Mouse (Mus musculus) midbrain, postnatal 0 days (tissue): ENCODE results near the gene Ell3. TPM values are rescaled to one million over a fixed set of nuclear protein-coding genes. Genes with fewer than 3 reads are reported as not detected.

ENCODE experiments used
- ATAC-seq: fragments of 200-750 bp; cut with Nextera tagmentation; 2 replicates; pipeline ENCODE4 v1.8.0; 2017; ENCODE audit warnings: moderate number of reproducible peaks, mild to moderate bottlenecking, moderate TSS enrichment, moderate library complexity; ENCODE audit not compliant: low FRiP score
- DNase-seq: peaks from one replicate; pipeline ENCODE4 v3.0.0-alpha.2; 2015; ENCODE audit warnings: low spot score
- H3K27ac ChIP-seq: fragments of 300-500 bp; sonication (generic); 2 replicates; pipeline ENCODE4 v1.5.1; 2014; ENCODE audit warnings: low read depth, mild to moderate bottlenecking, low read length, mixed read lengths
- H3K27me3 ChIP-seq: fragments of 300-500 bp; sonication (generic); 2 replicates; pipeline ENCODE4 v1.6.1; 2014; ENCODE audit warnings: low read length, control low read depth, mixed read lengths; ENCODE audit not compliant: insufficient read depth
- H3K36me3 ChIP-seq: fragments of 300-500 bp; sonication (generic); 2 replicates; pipeline ENCODE4 v1.6.1; 2014; ENCODE audit warnings: low read length, control low read depth, mixed read lengths; ENCODE audit not compliant: insufficient read depth
- H3K4me1 ChIP-seq: fragments of 300-500 bp; sonication (generic); 2 replicates; pipeline ENCODE4 v1.6.1; 2014; ENCODE audit warnings: mild to moderate bottlenecking, control low read depth, antibody characterized with exemption, low read length, mixed read lengths; ENCODE audit not compliant: insufficient read depth
- H3K4me2 ChIP-seq: fragments of 300-500 bp; sonication (generic); 2 replicates; pipeline ENCODE4 v1.6.1; 2014; ENCODE audit warnings: low read depth, mild to moderate bottlenecking, low read length, mixed read lengths; ENCODE audit not compliant: poor library complexity, severe bottlenecking
- H3K4me3 ChIP-seq: fragments of 300-500 bp; sonication (generic); 2 replicates; pipeline ENCODE4 v1.5.1; 2014; ENCODE audit warnings: low read depth, mild to moderate bottlenecking, low read length, moderate library complexity
- H3K9ac ChIP-seq: fragments of 300-500 bp; sonication (generic); replicated peaks from 2 replicates; pipeline ENCODE4 v1.6.1; 2014; ENCODE audit warnings: mild to moderate bottlenecking, low read length, moderate library complexity, mixed read lengths; ENCODE audit not compliant: poor library complexity, severe bottlenecking
- H3K9me3 ChIP-seq: fragments of 300-500 bp; sonication (generic); 2 replicates; pipeline ENCODE4 v1.6.1; 2016; ENCODE audit warnings: low read length, control low read depth
- CTCF ChIP-seq: IDR thresholded peaks from 2 replicates; pipeline ENCODE4 v1.5.1; 2016; ENCODE audit warnings: antibody characterized with exemption, mild to moderate bottlenecking
- WGBS: fragments of 180-500 bp; shearing (Covaris S2); extraction: QIAGEN DNeasy Blood & Tissue Kit; methylation state at CpG from one replicate; pipeline ENCODE4 v1.1.7; 2014; 5-methylcytosine and 5-hydroxymethylcytosine counted together
- polyA plus RNA-seq: library from polyadenylated mRNA; unstranded; fragments of >200 nt; fragmentation: Nextera tagmentation; extraction: Ambion mirVana; gene quantifications from 2 replicates; pipeline ENCODE4 v1.2.1, GENCODE M21; 2015
- total RNA-seq: library from RNA; depleted of rRNA; stranded (reverse); fragments of >200 nt; gene quantifications from 2 replicates; pipeline ENCODE4 v1.2.3, GENCODE M21; 2014

Gene Ell3
- total and polyA plus RNA-seq, 2 experiments from 2014 or later: 0.33 to 2.6 TPM

- Histone ChIP-seq H3K27me3 (no peaks in the 10 kb centered on the region), H3K36me3 (peaks cover 30% of the 10 kb centered on the region), H3K4me2 (no peak overlapping the region), H3K4me1 (no peaks in the 10 kb centered on the region), H3K9ac (no peak overlapping the region), H3K9me3 (no peaks in the 10 kb centered on the region), H3K4me3 (no peak overlapping the region), H3K27ac (no peak overlapping the region)
- no peak for DNase-seq
- WGBS: 97% methylated on average over 2 of the region's 2 CpGs
- no peak for TF ChIP-seq CTCF
- no peak for ATAC-seq
These were observed 18.2 kb downstream of the Ell3 start for GRCm38 (mm10) chr2:121425890-121426289.

GRCm38 (mm10) chr2:121423166-121423565 lies 20.9 kb downstream of the Ell3 start:
- WGBS: 93% methylated on average over 2 of the region's 2 CpGs
- H3K36me3 ChIP-seq: peaks cover 25% of the 10 kb centered on the region
- H3K4me1 ChIP-seq: no peaks in the 10 kb centered on the region
- H3K9ac ChIP-seq: no peak overlapping the region
- no peak overlapping the region for H3K4me3 ChIP-seq
- H3K9me3 ChIP-seq: no peaks in the 10 kb centered on the region
- H3K27me3 ChIP-seq: no peaks in the 10 kb centered on the region
- TF ChIP-seq CTCF: no peak
- no peak overlapping the region for H3K4me2 ChIP-seq
- no peak for ATAC-seq
- no peak for DNase-seq
- no peak overlapping the region for H3K27ac ChIP-seq

DNA sequence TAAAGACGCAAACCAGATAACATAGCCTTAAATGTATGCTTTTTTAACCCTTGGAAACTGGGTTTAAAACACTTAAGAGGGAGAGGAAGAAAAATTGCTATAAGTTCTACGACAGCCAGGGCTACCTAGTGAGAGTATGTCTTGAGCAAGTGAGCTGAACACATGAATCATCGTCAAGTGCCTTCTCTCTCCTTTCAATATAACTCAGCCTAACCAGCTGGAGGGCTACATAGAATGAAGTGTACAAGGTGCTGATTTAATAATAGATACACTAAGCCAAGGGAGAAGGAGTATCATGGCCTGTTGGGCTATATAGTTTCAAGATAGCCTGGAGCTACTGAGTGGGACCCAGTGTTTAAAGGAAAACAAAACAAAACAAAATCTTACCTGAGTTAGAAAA lies 25.6 kb downstream of the Ell3 start:
- DNase-seq (no peak), ATAC-seq (no peak)
- Histone ChIP-seq H3K4me3 (no peak overlapping the region), H3K36me3 (peaks cover 10% of the 10 kb centered on the region; the same call in 1 of the 2 replicates), H3K4me1 (peaks cover 9% of the 10 kb centered on the region; the same call in 1 of the 2 replicates), H3K9ac (no peak overlapping the region), H3K27me3 (no peaks in the 10 kb centered on the region), H3K9me3 (no peaks in the 10 kb centered on the region), H3K4me2 (no peak overlapping the region), H3K27ac (no peak overlapping the region)
- 91% methylated on average over 3 of the region's 3 CpGs for WGBS
- no peak for TF ChIP-seq CTCF

DNA sequence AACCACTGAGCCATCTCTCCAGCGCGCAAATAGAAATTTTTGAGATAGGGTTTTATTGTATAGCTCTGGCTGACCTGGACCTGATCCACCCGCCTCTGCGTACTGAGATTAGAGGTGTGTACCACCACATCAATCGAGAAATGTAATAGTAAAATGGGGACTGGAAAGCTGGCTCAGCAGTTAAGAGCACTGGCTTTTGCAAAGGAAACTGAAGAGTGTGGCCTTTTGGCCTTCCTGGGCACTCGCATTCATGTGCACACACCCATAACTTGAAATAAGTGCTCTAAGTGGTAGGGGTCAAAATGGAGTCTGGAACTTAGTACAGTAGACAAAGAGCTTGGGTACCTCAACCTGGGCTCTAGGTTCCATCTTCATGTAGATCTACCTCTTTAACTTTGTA lies 27.7 kb downstream of the Ell3 start:
- no peak for TF ChIP-seq CTCF
- WGBS: 94% methylated on average over 6 of the region's 6 CpGs

GRCm38 (mm10) chr2:121415591-121415990 lies 28.5 kb downstream of the Ell3 start:
- DNase-seq (no peak), ATAC-seq (no peak)
- Histone ChIP-seq H3K4me3 (no peak overlapping the region), H3K4me1 (peaks cover 9% of the 10 kb centered on the region; the same call in 1 of the 2 replicates), H3K9ac (no peak overlapping the region), H3K27me3 (no peaks in the 10 kb centered on the region), H3K9me3 (no peaks in the 10 kb centered on the region), H3K4me2 (peak overlapping the region; percentile 45), H3K27ac (no peak overlapping the region), H3K36me3 (peaks cover 5% of the 10 kb centered on the region; the same call in 1 of the 2 replicates)
- WGBS: 84% methylated on average over 3 of the region's 3 CpGs
- no peak for TF ChIP-seq CTCF

More for the DNA sequence above, 27.7 kb downstream of the Ell3 start:
- H3K4me3 ChIP-seq: no peak overlapping the region
- DNase-seq: no peak
- H3K4me2 ChIP-seq: no peak overlapping the region
- peaks cover 9% of the 10 kb centered on the region; the same call in 1 of the 2 replicates for H3K4me1 ChIP-seq
- H3K27ac ChIP-seq: no peak overlapping the region
- no peak for ATAC-seq
- peaks cover 5% of the 10 kb centered on the region; the same call in 1 of the 2 replicates for H3K36me3 ChIP-seq
- H3K27me3 ChIP-seq: no peaks in the 10 kb centered on the region
- H3K9ac ChIP-seq: no peak overlapping the region
- no peaks in the 10 kb centered on the region for H3K9me3 ChIP-seq

DNA sequence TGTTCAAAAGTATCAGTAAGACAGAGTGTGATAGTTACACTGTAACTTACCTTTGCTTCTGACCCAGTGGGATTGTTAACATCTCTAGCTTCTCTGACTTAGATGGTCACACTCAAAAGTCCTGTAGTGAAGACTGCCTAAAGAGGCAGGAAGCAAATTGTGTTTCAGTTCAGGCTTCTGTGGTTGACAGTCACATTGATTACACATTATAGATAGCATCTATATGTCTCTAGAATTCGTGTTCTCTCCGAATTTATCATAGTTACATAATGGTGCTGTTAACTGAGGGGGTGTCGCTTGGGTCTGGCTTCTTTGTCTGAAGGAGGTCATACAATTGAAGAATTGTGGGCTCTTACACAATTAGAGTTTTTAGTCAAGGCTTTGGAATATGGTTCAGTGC lies 29.0 kb downstream of the Ell3 start:
- WGBS: 57% methylated on average over 3 of the region's 3 CpGs
- ATAC-seq: no peak

More for the DNA sequence above, 29.0 kb downstream of the Ell3 start:
- H3K36me3 ChIP-seq: peaks cover 5% of the 10 kb centered on the region; the same call in 1 of the 2 replicates
- no peak overlapping the region for H3K27ac ChIP-seq
- H3K4me2 ChIP-seq: peak overlapping the region; percentile 45
- no peaks in the 10 kb centered on the region for H3K9me3 ChIP-seq
- no peak for DNase-seq
- H3K4me1 ChIP-seq: peaks cover 9% of the 10 kb centered on the region; the same call in 1 of the 2 replicates
- no peaks in the 10 kb centered on the region for H3K27me3 ChIP-seq
- H3K4me3 ChIP-seq: peak overlapping the region; percentile 97
- no peak for TF ChIP-seq CTCF
- H3K9ac ChIP-seq: peak overlapping the region; percentile 93; the same call in 1 of the 2 replicates
